Mouse (Mus musculus) midbrain, embryonic 13.5 days (tissue): ENCODE results near the gene Odf2l. TPM values are rescaled to one million over a fixed set of nuclear protein-coding genes. Genes with fewer than 3 reads are reported as not detected.

ENCODE experiments used
- ATAC-seq: fragments of 200-750 bp; cut with Nextera tagmentation; 2 replicates; pipeline ENCODE4 v1.8.0; 2017; ENCODE audit warnings: mild to moderate bottlenecking, moderate TSS enrichment, moderate library complexity
- H3K27ac ChIP-seq: fragments of 300-500 bp; sonication (generic); 2 replicates; pipeline ENCODE4 v1.5.1; 2015; ENCODE audit warnings: inconsistent platforms, mild to moderate bottlenecking, moderate library complexity
- H3K27me3 ChIP-seq: fragments of 300-500 bp; sonication (generic); 2 replicates; pipeline ENCODE4 v1.6.1; 2015; ENCODE audit warnings: mild to moderate bottlenecking, inconsistent platforms
- H3K36me3 ChIP-seq: fragments of 300-500 bp; sonication (generic); 2 replicates; pipeline ENCODE4 v1.6.1; 2015; ENCODE audit warnings: mild to moderate bottlenecking, inconsistent platforms
- H3K4me1 ChIP-seq: fragments of 300-500 bp; sonication (generic); replicated peaks from 2 replicates; pipeline ENCODE4 v1.6.1; 2015; ENCODE audit warnings: inconsistent platforms
- H3K4me2 ChIP-seq: fragments of 300-500 bp; sonication (generic); replicated peaks from 2 replicates; pipeline ENCODE4 v1.6.1; 2015; ENCODE audit warnings: moderate library complexity, mild to moderate bottlenecking, inconsistent platforms
- H3K4me3 ChIP-seq: fragments of 300-500 bp; sonication (generic); replicated peaks from 2 replicates; pipeline ENCODE4 v1.5.1; 2015; ENCODE audit warnings: mild to moderate bottlenecking, inconsistent platforms
- H3K9ac ChIP-seq: fragments of 300-500 bp; sonication (generic); replicated peaks from 2 replicates; pipeline ENCODE4 v1.6.1; 2015; ENCODE audit warnings: mild to moderate bottlenecking, inconsistent platforms
- H3K9me3 ChIP-seq: fragments of 300-500 bp; sonication (generic); 2 replicates; pipeline ENCODE4 v1.6.1; 2016; ENCODE audit warnings: mild to moderate bottlenecking, inconsistent platforms
- WGBS: fragments of 180-500 bp; shearing (Covaris S2); methylation state at CpG from one replicate; pipeline ENCODE4 v1.1.7; 2015; 5-methylcytosine and 5-hydroxymethylcytosine counted together
- polyA plus RNA-seq: library from polyadenylated mRNA; unstranded; fragments of >200 nt; fragmentation: Nextera tagmentation; extraction: Ambion mirVana; gene quantifications from 2 replicates; pipeline ENCODE4 v1.2.1, GENCODE M21; 2015

Odf2l gene
- polyA plus RNA-seq, 1 experiment from 2014 or later, result 21.1 TPM

GRCm38 (mm10) chr3:145171390-145172060 is 53.1 kb downstream of the Odf2l start:
- no peaks in the 10 kb centered on the region for H3K27me3 ChIP-seq
- H3K9ac ChIP-seq, result no peak overlapping the region
- no peak overlapping the region for H3K4me3 ChIP-seq
- no peak overlapping the region for H3K27ac ChIP-seq
- no peak overlapping the region for H3K4me2 ChIP-seq
- H3K4me1 ChIP-seq, result no peaks in the 10 kb centered on the region
- 86% methylated on average over 4 of the region's 4 CpGs for WGBS
- no peak for ATAC-seq
- no peaks in the 10 kb centered on the region for H3K36me3 ChIP-seq
- no peaks in the 10 kb centered on the region for H3K9me3 ChIP-seq

DNA sequence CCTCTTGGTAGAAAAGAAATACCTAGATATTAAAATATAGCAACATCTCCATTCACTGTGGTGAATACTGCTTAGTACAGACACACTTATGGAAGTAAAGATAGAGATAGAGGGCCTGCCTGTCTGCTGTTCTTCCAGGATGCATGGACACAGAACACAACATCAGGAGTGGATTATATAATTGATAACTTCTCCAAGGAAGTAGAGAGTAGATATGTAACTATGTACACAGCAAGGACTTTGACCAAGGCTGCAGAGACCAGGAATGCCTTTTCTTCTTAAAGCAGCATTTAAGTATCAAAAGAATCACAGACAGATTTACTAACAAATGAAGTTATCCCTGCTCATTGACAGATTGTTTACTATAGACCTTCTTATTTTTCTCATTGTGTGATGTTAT is 66.3 kb downstream of the Odf2l start:
- Histone ChIP-seq H3K27me3 (no peaks in the 10 kb centered on the region), H3K4me1 (no peaks in the 10 kb centered on the region), H3K9ac (no peak overlapping the region), H3K4me2 (no peak overlapping the region), H3K27ac (no peak overlapping the region), H3K9me3 (no peaks in the 10 kb centered on the region), H3K36me3 (no peaks in the 10 kb centered on the region), H3K4me3 (no peak overlapping the region)
- ATAC-seq, result no peak

DNA sequence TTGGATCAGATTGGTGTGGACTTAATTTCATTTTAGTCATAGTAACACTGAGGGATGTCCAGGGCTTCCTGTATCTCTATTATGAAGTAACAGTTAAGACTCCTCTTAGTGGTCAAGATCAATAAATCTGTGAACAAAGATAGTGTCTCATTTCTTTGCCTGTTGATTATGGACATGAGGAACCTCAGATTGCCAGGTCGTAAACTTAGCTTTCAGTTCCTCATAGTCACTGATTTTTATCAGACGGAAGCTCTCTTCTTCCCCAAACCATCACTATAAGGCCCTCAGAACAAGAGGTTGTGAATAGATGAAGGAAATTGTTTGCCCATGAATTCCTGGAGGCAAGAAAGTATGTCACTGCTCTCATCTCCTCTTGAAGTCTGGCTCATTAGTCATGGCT is 73.6 kb downstream of the Odf2l start:
- WGBS, result 86% methylated on average over 2 of the region's 2 CpGs
- Histone ChIP-seq H3K9me3 (no peaks in the 10 kb centered on the region), H3K4me1 (no peaks in the 10 kb centered on the region), H3K27ac (no peak overlapping the region), H3K36me3 (no peaks in the 10 kb centered on the region), H3K4me2 (no peak overlapping the region), H3K4me3 (no peak overlapping the region), H3K9ac (no peak overlapping the region), H3K27me3 (no peaks in the 10 kb centered on the region)
- no peak for ATAC-seq

GRCm38 (mm10) chr3:145195240-145195923 is 77.0 kb downstream of the Odf2l start:
- no peak overlapping the region for H3K4me2 ChIP-seq
- H3K4me3 ChIP-seq, result no peak overlapping the region
- H3K27me3 ChIP-seq, result no peaks in the 10 kb centered on the region
- WGBS, result 86% methylated on average over 8 of the region's 8 CpGs
- H3K9ac ChIP-seq, result no peak overlapping the region
- no peak for ATAC-seq
- H3K4me1 ChIP-seq, result no peaks in the 10 kb centered on the region
- no peaks in the 10 kb centered on the region for H3K36me3 ChIP-seq
- H3K27ac ChIP-seq, result no peak overlapping the region
- no peaks in the 10 kb centered on the region for H3K9me3 ChIP-seq

DNA sequence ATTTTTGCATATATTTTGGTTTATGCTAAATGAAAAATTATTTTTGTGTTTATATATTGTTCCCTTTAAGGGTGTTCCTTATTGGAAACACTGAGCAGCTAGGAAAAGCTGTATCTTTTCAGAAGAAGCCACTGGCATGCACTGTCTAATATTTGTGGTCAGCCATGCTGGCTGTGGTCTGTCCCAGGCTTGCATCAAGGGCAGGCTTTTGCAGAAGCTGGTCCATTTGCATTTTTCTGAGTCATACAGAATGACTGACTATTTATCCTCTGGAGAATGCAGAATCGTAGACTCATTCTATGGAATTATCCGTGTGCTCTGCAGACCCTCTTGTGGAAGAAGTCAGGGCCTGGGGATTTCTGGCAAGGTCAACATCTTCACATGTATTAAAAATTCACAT is 79.7 kb downstream of the Odf2l start:
- no peak overlapping the region for H3K4me3 ChIP-seq
- no peaks in the 10 kb centered on the region for H3K36me3 ChIP-seq
- ATAC-seq, result no peak
- no peak overlapping the region for H3K27ac ChIP-seq
- no peak overlapping the region for H3K4me2 ChIP-seq
- no peaks in the 10 kb centered on the region for H3K4me1 ChIP-seq
- H3K27me3 ChIP-seq, result no peaks in the 10 kb centered on the region
- H3K9me3 ChIP-seq, result no peaks in the 10 kb centered on the region
- no peak overlapping the region for H3K9ac ChIP-seq
- WGBS, result 82% methylated on average over 2 of the region's 2 CpGs

Other genes starting within 250 kb of the Odf2l start
- gene Clca4b, start 186.1 kb upstream of the Odf2l start, polyA plus RNA-seq, result not detected in 2 replicates
- gene Clca4a, start 143.5 kb upstream of the Odf2l start, polyA plus RNA-seq, result not detected in 2 replicates
- gene Clca1, start 85.8 kb upstream of the Odf2l start, polyA plus RNA-seq, result not detected in 2 replicates
- gene Clca2, start 19.1 kb upstream of the Odf2l start, polyA plus RNA-seq, result 0.18 TPM in 1 of 2 replicates, not detected in the other
- 0.26 and 0.53 TPM in 2 replicates for gene Col24a1, start 173.9 kb downstream of the Odf2l start, polyA plus RNA-seq